ENCODE assay signal across 8 mouse cellular contexts in the genomic region with DNA sequence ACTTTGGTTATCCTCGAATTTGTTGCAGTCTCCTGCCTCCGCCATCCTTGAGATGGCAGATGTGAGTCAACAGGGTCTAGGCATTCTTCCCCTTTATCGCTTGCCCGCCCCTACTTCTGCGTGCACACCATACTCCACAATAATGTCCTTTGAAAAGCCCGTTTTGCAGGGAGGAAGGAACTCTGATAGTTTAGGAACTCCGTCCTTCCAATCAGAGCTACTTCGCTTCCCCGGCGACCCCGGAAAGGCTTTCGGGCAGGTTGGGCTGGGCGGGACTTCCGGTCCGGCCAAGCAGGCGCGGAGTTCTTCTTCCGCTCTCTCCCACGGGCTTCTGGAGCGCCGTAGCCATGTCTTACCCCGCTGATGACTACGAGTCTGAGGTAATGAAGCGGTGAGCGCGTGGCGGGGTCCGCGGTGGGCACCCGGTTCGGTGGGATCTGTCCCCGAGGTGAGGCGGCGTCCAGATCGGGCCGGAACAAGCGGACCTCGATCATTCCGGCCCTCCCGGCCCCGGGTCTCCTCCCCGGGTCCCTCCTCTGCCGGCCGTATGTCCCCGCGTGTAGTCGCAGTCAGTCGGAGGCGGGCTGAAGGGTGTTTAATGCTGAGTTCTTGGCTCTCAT. TPM values are rescaled to one million over a fixed set of nuclear protein-coding genes. Genes with fewer than 3 reads are reported as not detected.
DNase-seq lines count a peak whose midpoint lies in the region; ATAC-seq lines count a peak whose summit lies in the region.

A gene (plus strand): TSS at position 267 of the 620 bp plus-strand sequence.

- under 1% methylated on average over 49 of the region's 49 CpGs for WGBS in heart, embryonic 14.5 days
- under 1% methylated on average over 49 of the region's 49 CpGs for WGBS in liver, embryonic 15.5 days (ENCODE audit: insufficient replicate concordance)
- WGBS in neural tube, embryonic 12.5 days: under 1% methylated on average over 49 of the region's 49 CpGs

- peaks cover 38% of the 10 kb centered on the region for H3K36me3 ChIP-seq in heart, embryonic 14.5 days (ENCODE audit: control insufficient read depth, insufficient read depth, low read length)
- H3K36me3 ChIP-seq in liver, embryonic 15.5 days (replicated peaks): peaks cover 40% of the 10 kb centered on the region
- peaks cover 37% of the 10 kb centered on the region for H3K36me3 ChIP-seq in neural tube, embryonic 12.5 days

- H3K9me3 ChIP-seq in heart, embryonic 14.5 days (ENCODE audit: control insufficient read depth, low read length): no peaks in the 10 kb centered on the region
- no peaks in the 10 kb centered on the region for H3K9me3 ChIP-seq in liver, embryonic 15.5 days (replicated peaks)
- no peaks in the 10 kb centered on the region for H3K9me3 ChIP-seq in neural tube, embryonic 12.5 days

- peak within 1 kb of the TSS; percentile 72 for H3K27ac ChIP-seq in brown adipose tissue, adult 24 weeks (replicated peaks; ENCODE audit: low read depth, low read length)
- peak within 1 kb of the TSS; percentile 74 to 83 for H3K27ac ChIP-seq in heart, embryonic 14.5 days (replicated peaks in 1 of 2; ENCODE audit: control insufficient read depth in 1 of 2, insufficient read depth in 1 of 2, low read depth in 2 of 2, low read length in 2 of 2)
- peak within 1 kb of the TSS; percentile 81 for H3K27ac ChIP-seq in liver, embryonic 15.5 days (replicated peaks)
- peak within 1 kb of the TSS; percentile 54; the same call in 1 of the 2 replicates for H3K27ac ChIP-seq in neural tube, embryonic 12.5 days

- peak within 1 kb of the TSS; percentile 93 for H3K4me2 ChIP-seq in heart, embryonic 14.5 days (ENCODE audit: low read length)
- peak within 1 kb of the TSS; percentile 83 for H3K4me2 ChIP-seq in liver, embryonic 15.5 days
- peak within 1 kb of the TSS; percentile 93 for H3K4me2 ChIP-seq in neural tube, embryonic 12.5 days (replicated peaks)

- peak within 1 kb of the TSS; percentile 91 for H3K4me3 ChIP-seq in brown adipose tissue, adult 24 weeks (ENCODE audit: insufficient read depth, low read depth, low read length)
- peak within 1 kb of the TSS; percentile 94 for H3K4me3 ChIP-seq in heart, embryonic 14.5 days (ENCODE audit: control insufficient read depth in 1 of 2, insufficient read depth in 1 of 2, low read depth in 1 of 2, low read length in 2 of 2)
- peak within 1 kb of the TSS; percentile 81 for H3K4me3 ChIP-seq in liver, embryonic 15.5 days (replicated peaks)
- H3K4me3 ChIP-seq in neural tube, embryonic 12.5 days: peak within 1 kb of the TSS; percentile 90

- peak within 1 kb of the TSS; percentile 94 for H3K9ac ChIP-seq in heart, embryonic 14.5 days (ENCODE audit: low read length)
- peak within 1 kb of the TSS; percentile 82 for H3K9ac ChIP-seq in liver, embryonic 15.5 days
- H3K9ac ChIP-seq in neural tube, embryonic 12.5 days: peak within 1 kb of the TSS; percentile 80

- peaks cover 8% of the 10 kb centered on the region for H3K4me1 ChIP-seq in brown adipose tissue, adult 24 weeks (ENCODE audit: control insufficient read depth, insufficient read depth, insufficient read length, low read length)
- H3K4me1 ChIP-seq in heart, embryonic 14.5 days (ENCODE audit: control insufficient read depth in 2 of 2, insufficient read depth in 2 of 2, low read length in 2 of 2): peaks cover 9 to 10% of the 10 kb centered on the region in 2 experiments
- peaks cover 39% of the 10 kb centered on the region for H3K4me1 ChIP-seq in liver, embryonic 15.5 days (replicated peaks)
- peaks cover 12% of the 10 kb centered on the region for H3K4me1 ChIP-seq in neural tube, embryonic 12.5 days

- H3K27me3 ChIP-seq in heart, embryonic 14.5 days (ENCODE audit: control insufficient read depth, insufficient read depth, low read length): no peaks in the 10 kb centered on the region
- no peaks in the 10 kb centered on the region for H3K27me3 ChIP-seq in liver, embryonic 15.5 days
- H3K27me3 ChIP-seq in neural tube, embryonic 12.5 days (replicated peaks): no peaks in the 10 kb centered on the region

- DNase-seq in fibroblast of lung, adult 2 months (ENCODE audit: low read depth): peak; percentile 63
- DNase-seq in kidney, postnatal 14 days: peak; percentile 93
- peak; percentile 90 for DNase-seq in telencephalon, adult 2 months (ENCODE audit: low read depth, low spot score)

- peak; percentile 98 for ATAC-seq in CD4-positive, CD25-positive, alpha-beta regulatory T cell, adult 4 months
- peak; percentile 80 for ATAC-seq in heart, embryonic 14.5 days (ENCODE audit: insufficient number of reproducible peaks, insufficient read depth, low FRiP score, low read depth)
- peak; percentile 87 for ATAC-seq in liver, embryonic 15.5 days (ENCODE audit: insufficient read depth)
- peak; percentile 76 for ATAC-seq in neural tube, embryonic 12.5 days (ENCODE audit: low FRiP score, low read depth)

RNA-seq across cellular contexts. Expression of the gene that starts here (rescaled TPM):
- 100 to 1,000 TPM; 224 to 263 TPM for polyA plus RNA-seq in CD4-positive, CD25-positive, alpha-beta regulatory T cell, adult 4 months (2017; shearing (Covaris generic))
- polyA plus RNA-seq in brown adipose tissue, adult 24 weeks (2012; ENCODE audit: insufficient read depth, insufficient read length, missing spikeins): 177 and 198 TPM in 2 replicates
- polyA plus RNA-seq in heart, embryonic 14.5 days (2014; fragmentation: Nextera tagmentation; extraction: Ambion mirVana): 144 and 153 TPM in 2 replicates
- polyA plus RNA-seq in liver, embryonic 15.5 days (2015; fragmentation: Nextera tagmentation; extraction: Ambion mirVana): 116 and 117 TPM in 2 replicates
- 197 and 205 TPM in 2 replicates for polyA plus RNA-seq in neural tube, embryonic 12.5 days (2016; fragmentation: Nextera tagmentation; extraction: Ambion mirVana)

Comparison
In these comparisons a context has a peak if more than half of its experiments do, and no peak if none do; other contexts are left out.
1. Peak in every context shown above with its lines: DNase-seq, ATAC-seq, H3K4me3 ChIP-seq and H3K27ac ChIP-seq.